Mouse (Mus musculus) myocyte (in vitro differentiated cells): ENCODE results near the gene Ap5s1. TPM values are rescaled to one million over a fixed set of nuclear protein-coding genes. Genes with fewer than 3 reads are reported as not detected.

Experiments
- H3K27me3 ChIP-seq: one replicate; pipeline ENCODE4 v1.6.1; 2011; ENCODE audit not compliant: control insufficient read depth, insufficient read depth, insufficient read length
- H3K36me3 ChIP-seq: one replicate; pipeline ENCODE4 v1.6.1; 2011; ENCODE audit not compliant: control insufficient read depth, insufficient read depth
- H3K4me2 ChIP-seq: one replicate; pipeline ENCODE4 v1.6.1; 2011; ENCODE audit warnings: low read depth, control low read depth
- H3K4me3 ChIP-seq: one replicate; pipeline ENCODE4 v1.5.1; 2011; ENCODE audit warnings: mild to moderate bottlenecking, control low read depth, moderate library complexity
- H3K79me2 ChIP-seq: one replicate; pipeline ENCODE4 v1.6.1; 2011; ENCODE audit not compliant: control insufficient read depth, insufficient read depth
- H3ac ChIP-seq: one replicate; pipeline ENCODE4 v1.6.1; 2011; ENCODE audit not compliant: control insufficient read depth, insufficient read length
- CEBPB ChIP-seq: IDR thresholded peaks from 2 replicates; pipeline ENCODE4 v1.6.1; 2011; ENCODE audit warnings: mild to moderate bottlenecking, moderate library complexity; ENCODE audit not compliant: poor library complexity, insufficient read depth, severe bottlenecking
- E2F4 ChIP-seq: IDR thresholded peaks from one replicate; pipeline ENCODE4 v1.6.1; 2011; ENCODE audit warnings: mild to moderate bottlenecking, control low read depth, moderate library complexity; ENCODE audit not compliant: insufficient read depth
- MAX ChIP-seq: IDR thresholded peaks from one replicate; pipeline ENCODE4 v1.6.1; 2011; ENCODE audit warnings: low read depth, mild to moderate bottlenecking, control low read depth
- MYOD1 ChIP-seq, 3 experiments: IDR thresholded peaks; one replicate each; pipeline ENCODE4 v1.6.1; 2011; ENCODE audit warnings: control low read depth in 2 of 3, low read depth in 2 of 3, mild to moderate bottlenecking in 2 of 3, moderate library complexity in 1 of 3; ENCODE audit not compliant: insufficient read length in 2 of 3, control insufficient read depth in 1 of 3
- MYOG ChIP-seq, 3 experiments: IDR thresholded peaks; one replicate each; pipeline ENCODE4 v1.6.1; 2011; ENCODE audit warnings: control low read depth in 2 of 3, low read depth in 2 of 3, mild to moderate bottlenecking in 2 of 3; ENCODE audit not compliant: insufficient read length in 2 of 3, control insufficient read depth in 1 of 3, insufficient read depth in 1 of 3
- POLR2A ChIP-seq: IDR thresholded peaks from one replicate; pipeline ENCODE4 v1.6.1; 2011; ENCODE audit warnings: low read depth, mild to moderate bottlenecking, control low read depth, moderate library complexity; ENCODE audit not compliant: insufficient read length
- POLR2AphosphoS2 ChIP-seq: IDR thresholded peaks from one replicate; pipeline ENCODE4 v1.6.1; 2011; ENCODE audit warnings: low read depth, control low read depth; ENCODE audit not compliant: insufficient read length
- REST ChIP-seq: IDR thresholded peaks from one replicate; pipeline ENCODE4 v1.6.1; 2011; ENCODE audit warnings: mild to moderate bottlenecking, control low read depth, moderate library complexity; ENCODE audit not compliant: insufficient read depth, insufficient read length
- SRF ChIP-seq: IDR thresholded peaks from one replicate; pipeline ENCODE4 v1.6.1; 2011; ENCODE audit warnings: low read depth; ENCODE audit not compliant: control insufficient read depth, insufficient read length
- TCF12 ChIP-seq: IDR thresholded peaks from one replicate; pipeline ENCODE4 v1.6.1; 2011; ENCODE audit warnings: mild to moderate bottlenecking, control low read depth; ENCODE audit not compliant: poor library complexity, insufficient read depth, severe bottlenecking
- TCF3 ChIP-seq: IDR thresholded peaks from one replicate; pipeline ENCODE4 v1.6.1; 2011; ENCODE audit warnings: low read depth, control low read depth; ENCODE audit not compliant: insufficient read length
- USF1 ChIP-seq: IDR thresholded peaks from one replicate; pipeline ENCODE4 v1.6.1; 2011; ENCODE audit warnings: low read depth, mild to moderate bottlenecking, control low read depth, moderate library complexity
- polyA plus RNA-seq: library from polyadenylated mRNA; unstranded; fragments of >200 nt; fragmentation: generic; extraction: Trizol; gene quantifications from one replicate; pipeline ENCODE4 v1.2.1, GENCODE M21; 2012; ENCODE audit warnings: missing spikeins

The Ap5s1 gene
- polyA plus RNA-seq, 1 experiment: 33.6 TPM

GRCm38 (mm10) chr2:131179246-131179886 lies 27.5 kb upstream of the Ap5s1 start:
- no peaks in the 10 kb centered on the region for H3K27me3 ChIP-seq
- peak in 2 of 3 experiments; percentile 13 to 38 for TF ChIP-seq MYOG (IDR thresholded peaks at IDR 0.05; ENCODE audit: control insufficient read depth in 1 of 3, insufficient read depth in 1 of 3, insufficient read length in 2 of 3, low read depth in 2 of 3)
- peak; percentile 67 for TF ChIP-seq POLR2AphosphoS2
- TF ChIP-seq MYOD1 (IDR thresholded peaks at IDR 0.05; ENCODE audit: control insufficient read depth in 1 of 3, insufficient read length in 2 of 3, low read depth in 2 of 3): peak in 1 of 3 experiments; percentile 24
- TF ChIP-seq USF1: no peak
- TF ChIP-seq MAX: no peak
- peaks cover 36% of the 10 kb centered on the region for H3K79me2 ChIP-seq
- H3K4me3 ChIP-seq: peak overlapping the region; percentile 80
- H3K4me2 ChIP-seq: peak overlapping the region; percentile 92
- peak overlapping the region; percentile 58 for H3ac ChIP-seq
- H3K36me3 ChIP-seq: no peaks in the 10 kb centered on the region

- peak within 1 kb of the TSS; percentile 58 for H3ac ChIP-seq
- peak within 1 kb of the TSS; percentile 92 for H3K4me2 ChIP-seq
- H3K4me3 ChIP-seq: peak within 1 kb of the TSS; percentile 80
- H3K27me3 ChIP-seq: no peaks in the 10 kb centered on the region
- peaks cover 36% of the 10 kb centered on the region for H3K79me2 ChIP-seq
- TF ChIP-seq SRF (no peak), USF1 (no peak), MAX (no peak), CEBPB (no peak), POLR2AphosphoS2 (peak; percentile 67), REST (no peak), TCF3 (no peak), POLR2A (peak; percentile 75), MYOG (IDR thresholded peaks at IDR 0.05; ENCODE audit: control insufficient read depth in 1 of 3, insufficient read depth in 1 of 3, insufficient read length in 2 of 3, low read depth in 2 of 3) (peak in 1 of 3 experiments; percentile 23), E2F4 (peak; percentile 56), TCF12 (no peak), MYOD1 (IDR thresholded peaks at IDR 0.05; ENCODE audit: control insufficient read depth in 1 of 3, insufficient read length in 2 of 3, low read depth in 2 of 3) (peak in 1 of 3 experiments; percentile 52)
- H3K36me3 ChIP-seq: no peaks in the 10 kb centered on the region
These were observed 26.8 kb upstream of the Ap5s1 start, which contains the start of gene Cenpb for GRCm38 (mm10) chr2:131179990-131180587. Gene Cenpb, minus strand, starts transcription at chr2:131180067.

GRCm38 (mm10) chr2:131186343-131186742 lies 20.5 kb upstream of the Ap5s1 start:
- peak; percentile 47 for TF ChIP-seq TCF3
- TF ChIP-seq REST: no peak
- no peak for TF ChIP-seq CEBPB
- peak in 1 of 3 experiments; percentile 74 for TF ChIP-seq MYOG (IDR thresholded peaks at IDR 0.05; ENCODE audit: control insufficient read depth in 1 of 3, insufficient read depth in 1 of 3, insufficient read length in 2 of 3, low read depth in 2 of 3)
- no peak for TF ChIP-seq POLR2A
- no peak for TF ChIP-seq TCF12
- TF ChIP-seq E2F4: no peak
- TF ChIP-seq MAX: no peak
- no peak for TF ChIP-seq USF1
- TF ChIP-seq POLR2AphosphoS2: no peak
- TF ChIP-seq SRF: no peak
- peak; percentile 81 to 96 (median 94) for TF ChIP-seq MYOD1 (IDR thresholded peaks at IDR 0.05; ENCODE audit: control insufficient read depth in 1 of 3, insufficient read length in 2 of 3, low read depth in 2 of 3)
- H3K79me2 ChIP-seq: peaks cover 21% of the 10 kb centered on the region

GRCm38 (mm10) chr2:131186771-131187601 lies 19.9 kb upstream of the Ap5s1 start, which contains the start of the genes Cdc25b and Spef1:
Gene Cdc25b, plus strand, starts transcription at chr2:131186949.
Gene Spef1, minus strand, starts transcription at chr2:131187282.
- Histone ChIP-seq H3K36me3 (peaks cover 5% of the 10 kb centered on the region), H3K79me2 (peaks cover 21% of the 10 kb centered on the region), H3K27me3 (no peaks in the 10 kb centered on the region), H3K4me3 (peak within 1 kb of the TSS; percentile 54), H3K4me2 (peak within 1 kb of the TSS; percentile 98), H3ac (peak within 1 kb of the TSS; percentile 14)
- TF ChIP-seq POLR2A (peak; percentile 78), MYOG (IDR thresholded peaks at IDR 0.05; ENCODE audit: control insufficient read depth in 1 of 3, insufficient read depth in 1 of 3, insufficient read length in 2 of 3, low read depth in 2 of 3) (peak in 1 of 3 experiments; percentile 10), POLR2AphosphoS2 (peak; percentile 70), CEBPB (no peak), MYOD1 (IDR thresholded peaks at IDR 0.05; ENCODE audit: control insufficient read depth in 1 of 3, insufficient read length in 2 of 3, low read depth in 2 of 3) (peak in 2 of 3 experiments; percentile 43 to 60), E2F4 (peak; percentile 69)

More at GRCm38 (mm10) chr2:131186343-131186742, 20.5 kb upstream of the Ap5s1 start:
- no peaks in the 10 kb centered on the region for H3K36me3 ChIP-seq
- H3K27me3 ChIP-seq: no peaks in the 10 kb centered on the region
- H3ac ChIP-seq: no peak overlapping the region
- peak overlapping the region; percentile 98 for H3K4me2 ChIP-seq
- peak overlapping the region; percentile 54 for H3K4me3 ChIP-seq
